Mouse (Mus musculus) liver, adult 2 months (tissue): ENCODE data around the gene Tubgcp2.

Source experiments
- CTCF ChIP-seq: fragments of 200-500 bp; IDR thresholded peaks from 2 replicates; pipeline ENCODE4 v1.5.1; 2011; ENCODE audit warnings: low read depth, low read length, control low read depth
- POLR2A ChIP-seq: fragments of 200-500 bp; IDR thresholded peaks from 2 replicates; pipeline ENCODE4 v1.6.1; 2011; ENCODE audit warnings: low read length, control low read depth; ENCODE audit not compliant: insufficient read depth; ENCODE audit errors: extremely low read depth

DNA sequence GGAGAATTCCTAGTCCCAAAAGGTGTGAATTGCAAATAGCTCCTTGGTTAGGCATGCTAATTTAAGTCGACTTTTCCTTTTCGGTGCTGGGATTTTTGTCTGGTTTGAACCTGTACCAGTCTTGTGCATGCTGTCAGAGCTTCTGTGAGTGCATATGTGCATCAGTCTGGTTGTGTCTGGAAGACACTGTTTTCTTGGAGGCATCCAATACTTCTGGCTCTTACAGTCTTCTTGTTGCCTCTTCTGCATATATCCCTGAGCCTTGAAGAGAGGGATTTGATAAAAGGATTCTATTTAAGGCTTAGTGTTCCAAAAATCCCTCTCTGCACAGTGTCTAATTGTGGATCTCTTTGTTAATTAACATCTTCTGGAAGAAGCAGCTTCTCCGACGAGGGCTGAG lies 17.7 kb upstream of the Tubgcp2 start:
- TF ChIP-seq CTCF, result no peak
- no peak for TF ChIP-seq POLR2A
